Mouse (Mus musculus) liver, postnatal 0 days (tissue): Measurements from ENCODE around the gene Nr2f6. TPM values are rescaled to one million over a fixed set of nuclear protein-coding genes. Genes with fewer than 3 reads are reported as not detected.

ENCODE experiments used
- ATAC-seq: fragments of 200-750 bp; cut with Nextera tagmentation; 2 replicates; pipeline ENCODE4 v1.8.0; 2017; ENCODE audit warnings: mild to moderate bottlenecking, moderate library complexity
- DNase-seq: peaks from one replicate; pipeline ENCODE4 v3.0.0-alpha.2; 2016
- H3K27ac ChIP-seq: fragments of 300-500 bp; sonication (generic); 2 replicates; pipeline ENCODE4 v1.5.1; 2014; ENCODE audit warnings: antibody characterized with exemption, moderate library complexity, mild to moderate bottlenecking, low read depth
- H3K27me3 ChIP-seq: fragments of 300-500 bp; sonication (generic); 2 replicates; pipeline ENCODE4 v1.6.1; 2014; ENCODE audit warnings: low read length, control low read depth, mixed read lengths; ENCODE audit not compliant: insufficient read depth
- H3K36me3 ChIP-seq: fragments of 300-500 bp; sonication (generic); replicated peaks from 2 replicates; pipeline ENCODE4 v1.6.1; 2014; ENCODE audit warnings: mild to moderate bottlenecking, control low read depth, low read length, moderate library complexity, mixed read lengths; ENCODE audit not compliant: insufficient read depth
- H3K4me1 ChIP-seq: fragments of 300-500 bp; sonication (generic); 2 replicates; pipeline ENCODE4 v1.6.1; 2014; ENCODE audit warnings: antibody characterized with exemption, mild to moderate bottlenecking, control low read depth; ENCODE audit not compliant: insufficient read depth
- H3K4me2 ChIP-seq: fragments of 300-500 bp; sonication (generic); 2 replicates; pipeline ENCODE4 v1.6.1; 2014; ENCODE audit warnings: low read depth, mild to moderate bottlenecking, low read length, moderate library complexity, mixed read lengths
- H3K4me3 ChIP-seq: fragments of 300-500 bp; sonication (generic); 2 replicates; pipeline ENCODE4 v1.5.1; 2014; ENCODE audit warnings: low read depth, low read length
- H3K9ac ChIP-seq: fragments of 300-500 bp; sonication (generic); replicated peaks from 2 replicates; pipeline ENCODE4 v1.6.1; 2014; ENCODE audit warnings: mild to moderate bottlenecking, moderate library complexity
- H3K9me3 ChIP-seq: fragments of 300-500 bp; sonication (generic); 2 replicates; pipeline ENCODE4 v1.6.1; 2016; ENCODE audit warnings: mild to moderate bottlenecking, control low read depth, low read length, mixed read lengths
- CTCF ChIP-seq: sonication (generic); IDR thresholded peaks from 2 replicates; pipeline ENCODE4 v1.5.1; 2016; ENCODE audit warnings: antibody characterized with exemption, low read depth
- EP300 ChIP-seq: IDR thresholded peaks from 2 replicates; pipeline ENCODE4 v1.6.1; 2016; ENCODE audit warnings: antibody characterized with exemption, low read depth, mild to moderate bottlenecking
- WGBS: fragments of 180-500 bp; shearing (Covaris S2); extraction: QIAGEN DNeasy Blood & Tissue Kit; methylation state at CpG from one replicate; pipeline ENCODE4 v1.1.7; 2014; ENCODE audit not compliant: insufficient replicate concordance; 5-methylcytosine and 5-hydroxymethylcytosine counted together
- polyA plus RNA-seq: library from polyadenylated mRNA; unstranded; fragments of >200 nt; fragmentation: Nextera tagmentation; extraction: Ambion mirVana; gene quantifications from 2 replicates; pipeline ENCODE4 v1.2.1, GENCODE M21; 2015

The Nr2f6 gene
- polyA plus RNA-seq, 1 experiment from 2014 or later: 38.0 TPM

DNA sequence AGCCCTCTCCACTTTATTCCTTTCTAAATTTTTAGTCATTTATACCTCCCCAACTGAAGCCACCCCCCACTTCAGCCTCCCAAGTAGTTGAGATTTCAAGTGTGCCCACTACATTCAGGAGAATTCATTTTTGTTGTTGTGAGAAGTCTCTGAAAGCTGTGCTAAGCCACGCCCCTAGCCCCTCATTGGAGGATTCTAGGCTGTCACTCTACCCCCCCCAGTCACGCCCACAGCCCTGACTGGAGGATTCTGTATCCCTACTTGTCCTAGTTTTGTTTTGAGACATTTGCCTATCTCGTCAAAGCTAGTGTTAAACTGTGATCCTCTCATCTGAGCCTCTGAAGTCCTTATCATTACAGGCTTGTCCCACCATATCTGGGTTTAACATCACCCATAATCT, 11.1 kb upstream of the Nr2f6 start:
- WGBS: 20% methylated on average over 3 of the region's 3 CpGs
- H3K9ac ChIP-seq: no peak overlapping the region

DNA sequence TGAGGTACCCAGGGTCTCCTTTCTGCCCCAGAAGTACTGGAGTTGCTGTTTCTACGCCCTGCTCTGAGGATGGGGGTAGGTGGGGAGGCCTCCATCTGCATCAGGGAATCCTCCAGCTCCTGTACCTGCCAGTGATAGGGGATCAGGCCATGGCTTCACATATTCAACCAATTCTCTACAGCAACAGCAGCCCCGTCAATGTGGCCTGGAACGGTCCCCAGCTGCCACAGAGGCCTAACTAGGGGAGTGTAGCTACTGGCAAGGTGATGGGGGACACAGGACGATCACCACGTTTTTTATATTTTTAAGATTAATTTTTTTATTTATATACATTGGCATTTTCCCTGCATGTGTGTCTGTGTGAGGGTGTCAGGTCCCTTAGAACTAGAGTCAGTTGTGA, 10.6 kb upstream of the Nr2f6 start:
- peaks cover 11% of the 10 kb centered on the region for H3K4me1 ChIP-seq
- 71% methylated on average over 5 of the region's 5 CpGs for WGBS
- H3K4me3 ChIP-seq: no peak overlapping the region
- H3K9ac ChIP-seq: no peak overlapping the region
- no peak overlapping the region for H3K4me2 ChIP-seq
- no peaks in the 10 kb centered on the region for H3K27me3 ChIP-seq
- no peaks in the 10 kb centered on the region for H3K36me3 ChIP-seq
- TF ChIP-seq CTCF (no peak), EP300 (no peak)
- H3K27ac ChIP-seq: no peak overlapping the region
- ATAC-seq (no peak), DNase-seq (no peak)
- H3K9me3 ChIP-seq: no peaks in the 10 kb centered on the region

More for the DNA sequence above, 11.1 kb upstream of the Nr2f6 start:
- Histone ChIP-seq H3K36me3 (no peaks in the 10 kb centered on the region), H3K4me1 (peaks cover 14% of the 10 kb centered on the region), H3K27me3 (no peaks in the 10 kb centered on the region), H3K4me3 (0 out of 2 replicates have a peak overlapping the region, but pooled peaks have one; percentile 19), H3K9me3 (no peaks in the 10 kb centered on the region), H3K4me2 (peak overlapping the region; percentile 2), H3K27ac (0 out of 2 replicates have a peak overlapping the region, but pooled peaks have one; percentile 0)
- TF ChIP-seq EP300: no peak
- no peak for TF ChIP-seq CTCF
- DNase-seq: peak; percentile 80
- peak; percentile 44; the same call in 1 of the 2 replicates for ATAC-seq

DNA sequence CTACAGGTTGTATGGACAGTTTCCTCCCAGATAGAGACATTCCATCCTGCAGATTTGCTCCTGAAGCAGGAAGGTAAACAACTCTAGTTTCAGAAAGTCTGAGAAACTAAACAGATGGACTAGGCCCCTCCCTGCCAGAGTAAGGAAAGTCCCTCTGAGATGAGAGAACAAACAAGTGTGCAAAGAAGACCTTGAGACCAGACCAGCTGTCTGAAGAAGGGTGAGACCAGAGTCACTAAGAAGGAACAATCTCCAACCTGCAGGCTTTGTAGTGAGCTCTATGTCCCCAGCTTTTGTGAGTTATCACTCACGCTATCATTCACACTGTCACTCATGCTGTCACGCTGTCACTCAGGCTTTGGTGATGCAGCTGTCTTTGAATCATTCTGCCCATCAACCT, 9.9 kb upstream of the Nr2f6 start:
- WGBS: 91% methylated on average over 2 of the region's 2 CpGs
- Histone ChIP-seq H3K4me2 (no peak overlapping the region), H3K9ac (no peak overlapping the region), H3K4me3 (no peak overlapping the region), H3K4me1 (peaks cover 8% of the 10 kb centered on the region), H3K9me3 (no peaks in the 10 kb centered on the region), H3K27me3 (no peaks in the 10 kb centered on the region), H3K27ac (no peak overlapping the region), H3K36me3 (no peaks in the 10 kb centered on the region)
- ATAC-seq (no peak), DNase-seq (no peak)
- TF ChIP-seq CTCF (no peak), EP300 (no peak)

DNA sequence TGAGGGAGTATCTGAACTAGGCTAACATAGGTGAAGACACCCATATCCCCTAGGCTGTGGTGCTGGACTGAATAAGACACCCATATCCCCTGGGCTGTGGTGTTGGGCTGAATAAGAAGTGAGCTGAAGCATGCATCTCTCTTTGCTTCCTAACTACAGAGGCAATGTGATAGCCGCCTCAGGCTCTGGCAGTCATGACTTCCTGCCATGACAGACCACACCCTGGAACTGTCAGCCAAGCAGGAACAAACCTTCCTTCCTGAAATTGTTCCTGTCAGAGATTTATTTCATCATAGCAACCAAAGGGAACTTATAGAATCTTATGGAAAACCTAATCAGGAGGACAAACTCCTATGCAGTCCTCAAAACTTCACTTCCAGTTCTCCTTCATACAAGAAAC, 6.5 kb upstream of the Nr2f6 start:
- no peaks in the 10 kb centered on the region for H3K36me3 ChIP-seq
- no peaks in the 10 kb centered on the region for H3K9me3 ChIP-seq
- H3K4me2 ChIP-seq: no peak overlapping the region
- TF ChIP-seq EP300 (no peak), CTCF (no peak)
- DNase-seq (no peak), ATAC-seq (no peak)
- no peaks in the 10 kb centered on the region for H3K27me3 ChIP-seq
- no peak overlapping the region for H3K9ac ChIP-seq
- 30% methylated on average over 1 of the region's 1 CpGs for WGBS
- H3K4me3 ChIP-seq: no peak overlapping the region
- H3K4me1 ChIP-seq: peaks cover 9% of the 10 kb centered on the region
- no peak overlapping the region for H3K27ac ChIP-seq

DNA sequence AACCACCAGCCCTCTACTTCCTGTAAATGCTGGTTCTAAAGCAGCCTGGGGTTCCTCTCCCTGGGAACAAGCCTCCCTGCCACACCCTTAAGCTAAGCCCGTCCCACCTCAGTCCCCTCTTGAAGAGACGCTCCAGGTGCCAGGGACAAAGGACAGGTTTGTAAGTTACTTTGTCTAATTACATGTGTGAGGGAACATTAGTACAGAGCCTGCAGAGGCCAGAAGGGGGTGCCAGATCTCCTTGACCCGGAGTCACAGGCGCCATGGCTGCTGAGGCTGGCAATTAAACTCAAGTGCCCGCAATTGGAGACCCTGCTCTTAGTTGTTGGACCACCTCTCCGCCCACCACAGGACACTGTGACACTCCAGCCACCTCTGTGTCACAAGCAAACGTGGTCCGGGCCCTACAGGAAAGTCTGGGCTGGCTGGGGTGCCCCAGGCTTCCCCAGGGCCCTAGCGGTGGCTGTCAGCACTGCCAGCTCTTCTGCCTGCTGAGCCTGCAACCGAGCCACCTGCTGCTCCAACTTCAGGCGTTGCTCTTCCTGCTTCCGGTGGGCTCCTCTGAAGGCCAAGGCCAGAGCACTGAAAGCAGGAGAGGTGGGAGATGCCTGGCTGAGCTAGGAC, 3.6 kb upstream of the Nr2f6 start:
- no peak overlapping the region for H3K9ac ChIP-seq
- TF ChIP-seq EP300 (no peak), CTCF (no peak; the same call in 1 of the 2 replicates)
- peaks cover 15% of the 10 kb centered on the region for H3K4me1 ChIP-seq
- no peak overlapping the region for H3K4me3 ChIP-seq
- H3K4me2 ChIP-seq: no peak overlapping the region
- no peak for DNase-seq
- no peaks in the 10 kb centered on the region for H3K36me3 ChIP-seq
- peaks cover 12% of the 10 kb centered on the region for H3K27me3 ChIP-seq
- no peaks in the 10 kb centered on the region for H3K9me3 ChIP-seq
- ATAC-seq: no peak
- WGBS: 78% methylated on average over 12 of the region's 12 CpGs
- no peak overlapping the region for H3K27ac ChIP-seq

DNA sequence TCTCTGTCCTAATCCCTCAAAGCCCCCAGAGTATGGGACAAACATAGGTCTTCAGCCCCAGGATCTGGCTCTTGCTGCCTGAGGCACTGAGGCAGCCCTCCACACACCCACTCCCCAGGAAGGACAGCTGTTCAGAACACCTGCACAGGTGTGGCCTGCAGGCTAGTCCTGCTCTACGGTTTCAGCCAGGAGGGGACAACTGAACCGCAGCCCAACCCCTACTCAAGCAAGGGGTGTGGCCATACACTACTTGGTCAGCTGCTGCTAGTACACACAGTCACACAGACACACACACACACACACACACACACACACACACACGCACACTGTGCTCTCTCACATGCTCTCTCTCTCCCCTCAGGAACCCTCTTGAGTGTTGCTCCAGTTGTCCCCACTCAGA, 2.1 kb upstream of the Nr2f6 start:
- no peak overlapping the region for H3K4me3 ChIP-seq
- peak overlapping the region; percentile 92; the same call in 1 of the 2 replicates for H3K4me2 ChIP-seq
- peaks cover 16% of the 10 kb centered on the region for H3K27me3 ChIP-seq
- H3K27ac ChIP-seq: peak overlapping the region; percentile 96
- TF ChIP-seq CTCF: no peak
- no peak for TF ChIP-seq EP300
- H3K9ac ChIP-seq: peak overlapping the region; percentile 46; the same call in 1 of the 2 replicates
- ATAC-seq: peak; percentile 22
- peaks cover 22% of the 10 kb centered on the region for H3K4me1 ChIP-seq
- H3K36me3 ChIP-seq: no peaks in the 10 kb centered on the region
- WGBS: 48% methylated on average over 3 of the region's 3 CpGs
- no peaks in the 10 kb centered on the region for H3K9me3 ChIP-seq
- DNase-seq: no peak
